Mouse (Mus musculus): Measurements from ENCODE around the gene Mettl8.

- TF ChIP-seq POLR2A (IDR thresholded peaks at IDR 0.05; ENCODE audit: low read depth, low read length) (no peak), CTCF (conservative IDR thresholded peaks at IDR 0.05; ENCODE audit: insufficient read depth, insufficient read length, low read depth, low read length) (no peak)
Measured at GRCm38 (mm10) chr2:71082416-71082815, 27.0 kb upstream of the Mettl8 start.

All from kidney, adult 2 months (tissue).